Mouse (Mus musculus) limb, embryonic 10.5 days (tissue): ENCODE data around the gene Actn2. TPM values are rescaled to one million over a fixed set of nuclear protein-coding genes. Genes with fewer than 3 reads are reported as not detected.

ENCODE experiments used
- DNase-seq: peaks from one replicate; pipeline ENCODE4 v3.0.0-alpha.2; 2017; ENCODE audit warnings: low spot score
- H3K27ac ChIP-seq: fragments of 300-500 bp; sonication (generic); 2 replicates; pipeline ENCODE4 v1.5.1; 2016; ENCODE audit warnings: mild to moderate bottlenecking
- H3K27me3 ChIP-seq: fragments of 300-500 bp; sonication (generic); 2 replicates; pipeline ENCODE4 v1.6.1; 2016; ENCODE audit warnings: low read depth, mild to moderate bottlenecking; ENCODE audit not compliant: poor library complexity, severe bottlenecking
- H3K36me3 ChIP-seq: fragments of 300-500 bp; sonication (generic); 2 replicates; pipeline ENCODE4 v1.6.1; 2016; ENCODE audit warnings: mild to moderate bottlenecking, moderate library complexity
- H3K4me1 ChIP-seq: fragments of 300-500 bp; sonication (generic); 2 replicates; pipeline ENCODE4 v1.6.1; 2016
- H3K4me3 ChIP-seq: fragments of 300-500 bp; sonication (generic); 2 replicates; pipeline ENCODE4 v1.5.1; 2016; ENCODE audit warnings: mild to moderate bottlenecking, moderate library complexity
- H3K9me3 ChIP-seq: fragments of 300-500 bp; sonication (generic); replicated peaks from 2 replicates; pipeline ENCODE4 v1.6.1; 2016; ENCODE audit warnings: mild to moderate bottlenecking
- WGBS: fragments of 180-500 bp; shearing (Covaris S2); methylation state at CpG from one replicate; pipeline ENCODE4 v1.1.7; 2016; 5-methylcytosine and 5-hydroxymethylcytosine counted together
- polyA plus RNA-seq: library from polyadenylated mRNA; unstranded; fragments of >200 nt; fragmentation: Nextera tagmentation; extraction: Ambion mirVana; gene quantifications from 2 replicates; pipeline ENCODE4 v1.2.1, GENCODE M21; 2016

The Actn2 gene
- polyA plus RNA-seq, 1 experiment from 2014 or later = 2.6 TPM

DNA sequence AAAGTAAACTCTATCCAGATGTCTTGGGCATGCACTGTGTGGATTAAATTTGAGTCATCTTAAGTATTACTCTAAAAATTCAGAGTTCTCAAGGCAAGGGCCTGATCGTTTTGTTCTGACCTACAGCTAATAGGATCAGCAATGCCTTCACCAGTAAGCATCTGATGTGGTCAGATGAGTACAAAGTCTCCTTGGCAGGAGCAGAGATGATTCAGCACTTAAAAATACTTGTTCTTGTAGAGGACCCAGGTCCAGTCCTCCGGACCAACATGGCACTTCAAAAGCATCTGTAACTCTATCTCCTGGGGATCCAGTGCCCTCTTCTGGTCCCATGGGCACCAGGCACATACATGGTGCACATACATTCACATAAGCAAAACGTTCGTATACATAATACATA is 108.4 kb downstream of the Actn2 start:
- 88% methylated on average over 4 of the region's 4 CpGs for WGBS
- Histone ChIP-seq H3K4me3 (no peak overlapping the region), H3K36me3 (peaks cover 96% of the 10 kb centered on the region), H3K9me3 (no peaks in the 10 kb centered on the region), H3K27ac (no peak overlapping the region), H3K4me1 (no peaks in the 10 kb centered on the region), H3K27me3 (no peaks in the 10 kb centered on the region)
- no peak for DNase-seq

DNA sequence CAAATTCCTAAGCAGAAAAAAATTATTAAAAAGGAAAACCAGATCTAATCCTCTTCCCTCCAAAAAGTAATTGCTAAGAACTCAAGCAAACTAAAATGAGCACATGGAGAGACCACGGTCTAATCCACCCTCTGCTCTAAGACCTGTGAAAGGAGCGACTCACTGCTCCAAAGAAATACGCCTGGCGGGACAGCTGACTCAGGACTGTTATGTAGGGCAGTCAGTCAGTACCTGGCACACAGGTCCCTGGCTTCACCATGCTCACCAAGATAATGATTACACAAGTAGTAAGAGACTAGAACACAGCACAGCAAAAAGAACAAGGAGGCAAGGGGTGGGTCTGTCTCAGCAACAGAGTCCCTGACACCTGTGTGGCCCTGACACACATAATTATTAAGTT is 112.3 kb downstream of the Actn2 start:
- Histone ChIP-seq H3K9me3 (no peaks in the 10 kb centered on the region), H3K4me1 (no peaks in the 10 kb centered on the region), H3K36me3 (peaks cover 99% of the 10 kb centered on the region), H3K4me3 (no peak overlapping the region), H3K27ac (no peak overlapping the region), H3K27me3 (no peaks in the 10 kb centered on the region)
- DNase-seq = no peak
- WGBS = 95% methylated on average over 4 of the region's 4 CpGs

DNA sequence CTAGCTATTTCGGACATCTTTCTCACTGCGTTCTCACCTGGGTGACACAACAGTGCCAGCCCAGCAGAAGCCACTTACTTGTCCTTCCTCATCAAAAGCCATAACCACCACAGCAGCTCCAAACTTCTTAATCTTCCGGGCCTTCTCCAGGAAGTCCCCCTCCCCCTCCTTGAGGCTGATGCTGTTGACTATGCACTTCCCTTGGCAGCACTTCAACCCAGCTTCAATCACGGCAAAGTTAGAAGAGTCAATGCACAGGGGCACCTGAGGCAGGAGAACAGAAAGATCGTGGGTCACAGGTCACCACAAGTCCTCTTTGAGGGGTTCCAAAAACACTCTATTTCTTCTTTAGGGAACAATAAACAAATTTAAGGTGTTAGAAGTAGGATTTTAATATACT is 113.0 kb downstream of the Actn2 start:
- no peak for DNase-seq
- Histone ChIP-seq H3K27ac (no peak overlapping the region), H3K27me3 (no peaks in the 10 kb centered on the region), H3K4me3 (no peak overlapping the region), H3K36me3 (peaks cover 98% of the 10 kb centered on the region), H3K4me1 (no peaks in the 10 kb centered on the region), H3K9me3 (no peaks in the 10 kb centered on the region)
- 92% methylated on average over 5 of the region's 5 CpGs for WGBS

Other genes with a start within 250 kb of the Actn2 start
- gene Ryr2, start 233.8 kb downstream of the Actn2 start, polyA plus RNA-seq = 0.19 and 0.43 TPM in 2 replicates
- 19.2 and 26.7 TPM in 2 replicates for gene Mtr, start 82.6 kb downstream of the Actn2 start, polyA plus RNA-seq
- gene Heatr1, start 54.3 kb upstream of the Actn2 start, polyA plus RNA-seq = 39.1 and 39.8 TPM in 2 replicates
- 5.6 and 10.6 TPM in 2 replicates for gene Lgals8, start 124.2 kb upstream of the Actn2 start, polyA plus RNA-seq
- gene Edaradd, start 179.7 kb upstream of the Actn2 start, polyA plus RNA-seq = 1.3 and 1.7 TPM in 2 replicates
- 6.0 and 7.9 TPM in 2 replicates for gene Ero1lb, start 225.1 kb upstream of the Actn2 start, polyA plus RNA-seq